Comparison of ENCODE assay signal across 8 mouse cellular contexts in the genomic region with DNA sequence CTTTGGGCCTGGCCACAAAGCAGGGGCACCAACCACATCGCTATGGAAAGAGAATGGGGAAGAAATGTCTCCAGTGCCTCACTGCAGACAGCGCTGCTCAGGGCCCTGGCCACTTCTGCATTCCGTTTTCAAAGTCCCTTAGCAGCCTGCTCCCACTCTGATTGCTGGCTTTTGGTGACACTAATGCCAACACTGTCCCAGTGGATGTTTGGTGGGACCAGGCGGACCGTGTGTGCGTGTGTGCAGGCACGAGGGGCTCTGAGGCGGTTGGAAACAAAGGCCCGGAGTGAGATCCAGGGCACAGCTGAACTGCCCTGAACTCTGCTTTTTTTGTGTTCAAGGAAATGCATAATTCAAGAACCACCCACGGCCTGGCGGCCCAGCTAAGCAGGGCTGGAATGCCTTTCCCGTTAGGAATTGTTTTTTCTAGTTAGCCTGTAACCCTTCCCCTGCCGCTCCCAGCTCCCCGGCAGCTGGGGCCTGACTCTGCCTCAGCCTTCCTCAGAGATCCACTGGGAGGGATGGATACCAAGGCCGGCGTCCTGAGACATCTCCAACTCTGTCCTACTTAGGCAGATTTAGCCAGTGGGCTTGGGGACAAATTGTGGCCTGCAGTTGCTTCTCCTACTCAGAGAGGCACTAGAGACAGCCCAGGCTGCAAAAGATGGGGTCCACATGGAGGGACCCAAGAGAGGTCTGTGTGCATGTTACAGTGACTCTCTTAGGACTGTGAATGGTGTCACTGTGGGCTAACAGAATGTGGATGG.
DNase-seq lines count a peak whose midpoint lies in the region; ATAC-seq and TF ChIP-seq lines count a peak whose summit lies in the region.

No protein-coding gene starts in this region.

- 13% methylated on average over 16 of the region's 16 CpGs for WGBS in embryonic facial prominence, embryonic 11.5 days
- WGBS in intestine, postnatal 0 days, result 34% methylated on average over 16 of the region's 16 CpGs
- 35% methylated on average over 16 of the region's 16 CpGs for WGBS in limb, embryonic 10.5 days
- WGBS in midbrain, embryonic 14.5 days, result 2% methylated on average over 16 of the region's 16 CpGs

- no peaks in the 10 kb centered on the region for H3K36me3 ChIP-seq in embryonic facial prominence, embryonic 11.5 days (replicated peaks; ENCODE audit: control insufficient read depth, insufficient read depth, low read depth, low read length)
- H3K36me3 ChIP-seq in intestine, postnatal 0 days (ENCODE audit: control insufficient read depth, insufficient read depth), result no peaks in the 10 kb centered on the region
- H3K36me3 ChIP-seq in limb, embryonic 10.5 days, result no peaks in the 10 kb centered on the region
- no peaks in the 10 kb centered on the region for H3K36me3 ChIP-seq in midbrain, embryonic 14.5 days (ENCODE audit: control insufficient read depth, insufficient read depth, low read length)

- TF ChIP-seq CTCF in Patski (IDR thresholded peaks at IDR 0.05), result no peak
- TF ChIP-seq CTCF in intestine, postnatal 0 days (IDR thresholded peaks at IDR 0.05; ENCODE audit: low read depth), result no peak

- H3K9me3 ChIP-seq in embryonic facial prominence, embryonic 11.5 days (replicated peaks; ENCODE audit: control insufficient read depth, low read length), result no peaks in the 10 kb centered on the region
- no peaks in the 10 kb centered on the region for H3K9me3 ChIP-seq in intestine, postnatal 0 days (ENCODE audit: control insufficient read depth)
- H3K9me3 ChIP-seq in limb, embryonic 10.5 days (replicated peaks), result no peaks in the 10 kb centered on the region
- H3K9me3 ChIP-seq in midbrain, embryonic 14.5 days (ENCODE audit: control insufficient read depth, low read length), result no peaks in the 10 kb centered on the region

- no peaks in the 10 kb centered on the region for H3K27me3 ChIP-seq in Patski
- H3K27me3 ChIP-seq in embryonic facial prominence, embryonic 11.5 days (ENCODE audit: control insufficient read depth, insufficient read depth, low read length), result no peaks in the 10 kb centered on the region
- no peaks in the 10 kb centered on the region for H3K27me3 ChIP-seq in intestine, postnatal 0 days (replicated peaks; ENCODE audit: control insufficient read depth, insufficient read depth, low read length)
- no peaks in the 10 kb centered on the region for H3K27me3 ChIP-seq in limb, embryonic 10.5 days (ENCODE audit: low read depth, poor library complexity, severe bottlenecking)
- H3K27me3 ChIP-seq in midbrain, embryonic 14.5 days (ENCODE audit: control insufficient read depth, insufficient read depth, low read length), result no peaks in the 10 kb centered on the region

- H3K9ac ChIP-seq in embryonic facial prominence, embryonic 11.5 days (replicated peaks; ENCODE audit: low read length), result peak overlapping the region; percentile 40
- H3K9ac ChIP-seq in intestine, postnatal 0 days (ENCODE audit: low read depth, low read length), result peak overlapping the region; percentile 26; the same call in 1 of the 2 replicates
- H3K9ac ChIP-seq in midbrain, embryonic 14.5 days (replicated peaks; ENCODE audit: low read length), result 0 out of 2 replicates have a peak overlapping the region, but pooled peaks have one; percentile 0

- peak; percentile 68 for DNase-seq in Patski (ENCODE audit: low read depth, low spot score)
- DNase-seq in embryonic facial prominence, embryonic 11.5 days (ENCODE audit: low spot score), result peak; percentile 80
- DNase-seq in heart, adult 11 months, result peak; percentile 99
- no peak for DNase-seq in limb, embryonic 10.5 days (ENCODE audit: low spot score)
- DNase-seq in midbrain, embryonic 14.5 days, result peak; percentile 79
- DNase-seq in testis, postnatal 14 days (ENCODE audit: low spot score), result peak; percentile 46

- POLR2A ChIA-PET in Patski (lab: Charles Lee), result interaction anchor here (1.0 to 1.5 kb wide), 3 partner anchors 14 to 51 kb away, joined by 3 to 4 read pairs (median 3); no protein-coding TSS in a partner anchor

- H3K27ac ChIP-seq in embryonic facial prominence, embryonic 11.5 days (replicated peaks; ENCODE audit: low read depth, low read length), result peak overlapping the region; percentile 90
- H3K27ac ChIP-seq in intestine, postnatal 0 days (ENCODE audit: low read depth, low read length), result peak overlapping the region; percentile 77
- H3K27ac ChIP-seq in limb, embryonic 10.5 days, result peak overlapping the region; percentile 88
- peak overlapping the region; percentile 86 for H3K27ac ChIP-seq in midbrain, embryonic 14.5 days (replicated peaks; ENCODE audit: low read depth, low read length)

- in situ Hi-C loops in Patski (cut with MboI; ENCODE audit: low pct_unique_long_range_greater_than_20kb), result no loop called here

- peaks cover 28% of the 10 kb centered on the region for H3K4me1 ChIP-seq in embryonic facial prominence, embryonic 11.5 days (ENCODE audit: control insufficient read depth, insufficient read depth, low read length)
- peaks cover 28% of the 10 kb centered on the region; the same call in 1 of the 2 replicates for H3K4me1 ChIP-seq in intestine, postnatal 0 days (replicated peaks; ENCODE audit: control insufficient read depth, insufficient read depth, low read length)
- peaks cover 83% of the 10 kb centered on the region for H3K4me1 ChIP-seq in limb, embryonic 10.5 days
- peaks cover 33% of the 10 kb centered on the region for H3K4me1 ChIP-seq in midbrain, embryonic 14.5 days (ENCODE audit: control insufficient read depth, insufficient read depth, low read length)

- no peak overlapping the region for H3K4me2 ChIP-seq in embryonic facial prominence, embryonic 11.5 days (ENCODE audit: low read depth, low read length)
- no peak overlapping the region for H3K4me2 ChIP-seq in intestine, postnatal 0 days (replicated peaks; ENCODE audit: low read depth)
- no peak overlapping the region for H3K4me2 ChIP-seq in midbrain, embryonic 14.5 days (ENCODE audit: low read length)

- CTCF ChIA-PET in Patski (lab: Charles Lee), result interaction anchor here (0.7 to 1.5 kb wide), 2 partner anchors 51 to 81 kb away, joined by 3 to 9 read pairs; no protein-coding TSS in a partner anchor

- peak; percentile 79 for ATAC-seq in Patski
- peak; percentile 63 for ATAC-seq in embryonic facial prominence, embryonic 11.5 days (replicated peaks; ENCODE audit: insufficient number of reproducible peaks, low FRiP score, low TSS enrichment, low read depth)
- ATAC-seq in intestine, postnatal 0 days, result no peak
- peak; percentile 76 for ATAC-seq in midbrain, embryonic 14.5 days (ENCODE audit: low FRiP score, low TSS enrichment)
- ATAC-seq in erythroid progenitor cell, adult 5-6 weeks (replicated peaks; ENCODE audit: low FRiP score, poor library complexity, severe bottlenecking), result no peak

- no peak overlapping the region for H3K4me3 ChIP-seq in embryonic facial prominence, embryonic 11.5 days (ENCODE audit: low read depth, low read length)
- H3K4me3 ChIP-seq in intestine, postnatal 0 days (ENCODE audit: low read depth, low read length), result no peak overlapping the region
- H3K4me3 ChIP-seq in limb, embryonic 10.5 days, result no peak overlapping the region
- no peak overlapping the region for H3K4me3 ChIP-seq in midbrain, embryonic 14.5 days (replicated peaks; ENCODE audit: low read depth, low read length)

Comparison
In these comparisons a context has a peak if more than half of its experiments do, and no peak if none do; other contexts are left out.
1. ATAC-seq: peak in Patski (single experiment), embryonic facial prominence, embryonic 11.5 days (single experiment) and midbrain, embryonic 14.5 days (single experiment); none in intestine, postnatal 0 days (single experiment) and erythroid progenitor cell, adult 5-6 weeks (single experiment).
2. Peak in every context shown above with its lines, with median percentiles within 50 percentile points of each other: H3K27ac ChIP-seq and H3K9ac ChIP-seq.